Mouse (Mus musculus): ENCODE data around the gene Ccdc9b. TPM values are rescaled to one million over a fixed set of nuclear protein-coding genes. Genes with fewer than 3 reads are reported as not detected.

Gene Ccdc9b
- 1 to 10 TPM; 4.8 to 5.6 TPM for total RNA-seq (2021)
- long read RNA-seq, experiment 1, partial matches to known transcripts, result 0 of 2 reads
- long read RNA-seq, experiment 1, other reads (novel, unspliced or antisense), result 2 of 2 reads
- long read RNA-seq, experiment 2, full-length matches to known transcripts, result 3 of 5 reads
- long read RNA-seq, experiment 2, partial matches to known transcripts, result 0 of 5 reads
- long read RNA-seq, experiment 2, other reads (novel, unspliced or antisense), result 2 of 5 reads

GRCm38 (mm10) chr2:118761906-118762783 is at the start of gene Ccdc9b:
TSS of gene Ccdc9b (minus strand) at chr2:118762661.
- DNase-seq, result peak; percentile 96 to 97

- DNase-seq, result no peak
Observed at GRCm38 (mm10) chr2:118810861-118811260, 48.4 kb upstream of the Ccdc9b start.

- DNase-seq, result peak; percentile 48 to 58
Observed at GRCm38 (mm10) chr2:118806860-118807259, 44.4 kb upstream of the Ccdc9b start.

- DNase-seq, result no peak
Observed at GRCm38 (mm10) chr2:118805756-118806155, 43.3 kb upstream of the Ccdc9b start.

GRCm38 (mm10) chr2:118805137-118805536 is 42.7 kb upstream of the Ccdc9b start:
- no peak for DNase-seq

- DNase-seq, result no peak
Observed at GRCm38 (mm10) chr2:118804474-118804873, 42.0 kb upstream of the Ccdc9b start.

- no peak for DNase-seq
Observed at GRCm38 (mm10) chr2:118802542-118803118, 40.2 kb upstream of the Ccdc9b start.

GRCm38 (mm10) chr2:118793636-118794035 is 31.2 kb upstream of the Ccdc9b start:
- DNase-seq, result no peak

- no peak for DNase-seq
Observed at GRCm38 (mm10) chr2:118792259-118792613, 29.8 kb upstream of the Ccdc9b start.

- DNase-seq, result no peak
Observed at GRCm38 (mm10) chr2:118791591-118792258, 29.3 kb upstream of the Ccdc9b start.

- DNase-seq, result peak; percentile 83 to 89
Observed at GRCm38 (mm10) chr2:118790551-118791525, 28.4 kb upstream of the Ccdc9b start.

- no peak for DNase-seq
Observed at GRCm38 (mm10) chr2:118790221-118790550, 27.7 kb upstream of the Ccdc9b start.

- peak; percentile 71 to 75 for DNase-seq
Observed at GRCm38 (mm10) chr2:118789501-118789900, 27.0 kb upstream of the Ccdc9b start.

- no peak for DNase-seq
Observed at GRCm38 (mm10) chr2:118786525-118786924, 24.1 kb upstream of the Ccdc9b start.

GRCm38 (mm10) chr2:118783663-118784062 is 21.2 kb upstream of the Ccdc9b start:
- DNase-seq, result no peak

- DNase-seq, result no peak
Observed at GRCm38 (mm10) chr2:118783093-118783492, 20.6 kb upstream of the Ccdc9b start.

GRCm38 (mm10) chr2:118782303-118782702 is 19.8 kb upstream of the Ccdc9b start:
- no peak for DNase-seq

GRCm38 (mm10) chr2:118781115-118781514 is 18.7 kb upstream of the Ccdc9b start:
- no peak for DNase-seq

GRCm38 (mm10) chr2:118779504-118780480 is 17.3 kb upstream of the Ccdc9b start, which contains the start of gene Disp2:
TSS of gene Disp2 (plus strand) at chr2:118779719.
- peak; percentile 96 to 97 for DNase-seq

- no peak for DNase-seq
Observed at GRCm38 (mm10) chr2:118779065-118779464, 16.6 kb upstream of the Ccdc9b start.

Data from adrenal gland, postnatal 36 days (tissue).